Mouse (Mus musculus): ENCODE data around the gene Rab3il1.

DNA sequence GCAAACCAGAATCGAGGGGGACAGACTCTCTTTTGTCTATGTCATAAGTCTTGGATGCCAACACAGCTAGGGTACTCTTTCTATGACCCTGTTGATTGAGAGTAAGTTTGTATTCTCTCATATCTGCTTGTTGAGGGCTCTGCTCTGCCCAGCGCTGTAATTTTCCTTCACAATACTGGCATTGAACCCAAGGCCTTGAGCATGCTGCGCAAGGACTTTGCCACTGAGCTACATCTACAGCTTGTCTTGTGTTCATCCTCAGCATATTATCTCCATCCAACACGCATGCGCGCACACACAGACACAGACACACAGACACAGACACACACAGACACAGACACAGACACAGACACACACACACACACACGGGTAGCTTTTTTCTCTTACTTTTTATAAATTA is 78.9 kb downstream of the Rab3il1 start:
- TF ChIP-seq CTCF (IDR thresholded peaks at IDR 0.05; ENCODE audit: low read depth) (no peak), EP300 (optimal IDR thresholded peaks at IDR 0.05) (no peak)

Measured in stomach, postnatal 0 days (tissue).